7 mouse cellular contexts compared by ENCODE assay signal in the genomic region with DNA sequence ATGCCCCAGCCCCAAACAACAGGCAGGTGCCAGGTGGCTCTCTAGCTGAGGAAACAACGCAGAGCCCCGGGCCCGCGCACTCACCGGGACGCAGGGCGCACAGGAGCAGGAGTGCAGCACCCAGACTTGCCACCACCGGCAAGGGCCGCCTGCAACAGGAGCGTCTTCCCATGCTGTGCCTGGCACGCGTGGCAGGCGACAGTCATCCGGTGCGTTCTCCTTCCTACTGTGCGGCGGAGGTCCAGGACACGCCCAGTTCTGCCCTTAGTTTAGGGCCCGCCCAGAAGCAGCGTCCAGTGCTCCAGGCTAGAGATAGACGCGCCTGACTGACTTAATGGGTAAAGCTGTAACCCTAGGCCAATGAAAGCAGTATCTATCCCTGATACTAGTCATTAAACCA. TPM values are rescaled to one million over a fixed set of nuclear protein-coding genes. Genes with fewer than 3 reads are reported as not detected.
DNase-seq lines count a peak whose midpoint lies in the region; ATAC-seq lines count a peak whose summit lies in the region.

A gene (minus strand): TSS at position 195 of the 400 bp plus-strand sequence.

- 6% methylated on average over 22 of the region's 22 CpGs for WGBS in heart, embryonic 16.5 days

- H3K4me3 ChIP-seq in heart, embryonic 16.5 days (ENCODE audit: low read length), result peak within 1 kb of the TSS; percentile 18

- ATAC-seq in heart, embryonic 16.5 days (replicated peaks; ENCODE audit: extremely low read depth, insufficient read depth, low FRiP score), result peak; percentile 47; the same call in 1 of the 2 replicates
- ATAC-seq in megakaryocyte-erythroid progenitor cell, adult 5-6 weeks (replicated peaks; ENCODE audit: low FRiP score, low TSS enrichment, poor library complexity, severe bottlenecking), result 0 out of 2 replicates have a peak, but pooled peaks have one; percentile 39
- ATAC-seq in inflammation-experienced regulatory T-cells, adult 6 months, result no peak

- H3K27ac ChIP-seq in heart, embryonic 16.5 days (ENCODE audit: low read length), result no peak within 1 kb of the TSS

- H3K27me3 ChIP-seq in heart, embryonic 16.5 days (ENCODE audit: control insufficient read depth, insufficient read depth, low read length), result peaks cover 7% of the 10 kb centered on the region; the same call in 1 of the 2 replicates

- DNase-seq in ZHBTc4 (ENCODE audit: low read depth, low spot score), result peak; percentile 85
- DNase-seq in embryo, embryonic 9.5 days (ENCODE audit: extremely low spot score), result peak; percentile 19
- peak; percentile 33 to 51 for DNase-seq in kidney, postnatal 36 days
- DNase-seq in thymus, postnatal 25 days, result no peak

- no peaks in the 10 kb centered on the region for H3K4me1 ChIP-seq in heart, embryonic 16.5 days (ENCODE audit: control insufficient read depth, insufficient read depth, low read length)

- no peaks in the 10 kb centered on the region for H3K9me3 ChIP-seq in heart, embryonic 16.5 days (replicated peaks; ENCODE audit: control insufficient read depth, low read length)

- H3K9ac ChIP-seq in heart, embryonic 16.5 days (ENCODE audit: low read length), result no peak within 1 kb of the TSS

- peak within 1 kb of the TSS; percentile 52 for H3K4me2 ChIP-seq in heart, embryonic 16.5 days (ENCODE audit: low read depth, low read length)

- no peaks in the 10 kb centered on the region for H3K36me3 ChIP-seq in heart, embryonic 16.5 days (ENCODE audit: control insufficient read depth, insufficient read depth)

RNA-seq across cellular contexts. Expression of the gene that starts here (rescaled TPM):
- polyA plus RNA-seq in heart, embryonic 16.5 days (2015; fragmentation: Nextera tagmentation; extraction: Ambion mirVana), result not detected in 2 replicates
- total RNA-seq in megakaryocyte-erythroid progenitor cell, adult 5-6 weeks (2014; fragmentation: Nextera tagmentation), result not detected in 2 replicates
- not detected in 2 replicates for total RNA-seq in megakaryocyte-erythroid progenitor cell, adult 5-6 weeks (2017)
- not detected for polyA plus RNA-seq in inflammation-experienced regulatory T-cells, adult 6 months (2017; shearing (Covaris generic))

Comparison
In these comparisons a context has a peak if more than half of its experiments do, and no peak if none do; other contexts are left out.
1. Peak in ATAC-seq, H3K4me3 ChIP-seq and H3K4me2 ChIP-seq in heart, embryonic 16.5 days; RNA of the gene not detected or under 1 TPM.
2. Peak in ATAC-seq in megakaryocyte-erythroid progenitor cell, adult 5-6 weeks; RNA of the gene not detected or under 1 TPM.